In genomic region chr5:126281057-126281728, GRCm38 (mm10) we compare ENCODE assay signal across 16 mouse cellular contexts.
DNase-seq lines count a peak whose midpoint lies in the region; ATAC-seq and TF ChIP-seq lines count a peak whose summit lies in the region.
"Had no signal": no experiment of that assay in that cellular context is flagged by ENCODE, and none has a peak within 500 bp of the region (broad histone marks: within the 10 kb centered on the region; RNA-seq: fewer than 3 reads in every experiment).

No protein-coding gene starts in this region.

- no peaks in the 10 kb centered on the region for H3K27me3 ChIP-seq in hindbrain, postnatal 0 days (ENCODE audit: insufficient read depth, low read length)
- no peaks in the 10 kb centered on the region for H3K27me3 ChIP-seq in hindbrain, embryonic 13.5 days
- H3K27me3 ChIP-seq in midbrain, embryonic 15.5 days (replicated peaks): peaks cover 7% of the 10 kb centered on the region
- H3K27me3 ChIP-seq: CH12.LX; embryonic facial prominence, embryonic 12.5 days had no signal

- H3K4me2 ChIP-seq in hindbrain, postnatal 0 days (ENCODE audit: low read depth, low read length): no peak overlapping the region
- H3K4me2 ChIP-seq in hindbrain, embryonic 13.5 days: no peak overlapping the region
- H3K4me2 ChIP-seq in midbrain, embryonic 15.5 days: peak overlapping the region; percentile 8; the same call in 1 of the 2 replicates
- H3K4me2 ChIP-seq: embryonic facial prominence, embryonic 12.5 days; heart, embryonic 15.5 days had no signal

- H3K4me1 ChIP-seq in hindbrain, postnatal 0 days (ENCODE audit: insufficient read depth, low read length): no peaks in the 10 kb centered on the region; the same call in 1 of the 2 replicates
- peaks cover 8% of the 10 kb centered on the region for H3K4me1 ChIP-seq in hindbrain, embryonic 13.5 days (replicated peaks)
- peaks cover 8% of the 10 kb centered on the region for H3K4me1 ChIP-seq in midbrain, embryonic 15.5 days
- H3K4me1 ChIP-seq: heart, embryonic 15.5 days had no signal

- 21% methylated on average over 10 of the region's 10 CpGs for WGBS in hindbrain, postnatal 0 days
- WGBS in hindbrain, embryonic 13.5 days: 21% methylated on average over 10 of the region's 10 CpGs
- WGBS in midbrain, embryonic 15.5 days: 19% methylated on average over 10 of the region's 10 CpGs

- no peak overlapping the region for H3K27ac ChIP-seq in hindbrain, postnatal 0 days
- no peak overlapping the region for H3K27ac ChIP-seq in hindbrain, embryonic 13.5 days
- H3K27ac ChIP-seq in midbrain, embryonic 15.5 days: no peak overlapping the region
- H3K27ac ChIP-seq: embryonic facial prominence, embryonic 12.5 days; heart, embryonic 15.5 days had no signal

- ATAC-seq in hindbrain, postnatal 0 days: no peak
- ATAC-seq in hindbrain, embryonic 13.5 days (ENCODE audit: low FRiP score): no peak
- ATAC-seq in midbrain, embryonic 15.5 days (replicated peaks): no peak
- ATAC-seq: inflammation-experienced regulatory T-cells, adult 6 months had no signal

- H3K36me3 ChIP-seq in hindbrain, postnatal 0 days (ENCODE audit: insufficient read depth, low read length): no peaks in the 10 kb centered on the region
- H3K36me3 ChIP-seq in hindbrain, embryonic 13.5 days: no peaks in the 10 kb centered on the region
- no peaks in the 10 kb centered on the region for H3K36me3 ChIP-seq in midbrain, embryonic 15.5 days (replicated peaks)
- H3K36me3 ChIP-seq: embryonic facial prominence, embryonic 12.5 days; heart, embryonic 15.5 days had no signal

- TF ChIP-seq CTCF in hindbrain, postnatal 0 days (IDR thresholded peaks at IDR 0.05; ENCODE audit: low read depth): no peak

- no peak overlapping the region for H3K9ac ChIP-seq in hindbrain, postnatal 0 days (replicated peaks; ENCODE audit: low read length)
- no peak overlapping the region for H3K9ac ChIP-seq in hindbrain, embryonic 13.5 days
- no peak overlapping the region for H3K9ac ChIP-seq in midbrain, embryonic 15.5 days
- H3K9ac ChIP-seq: embryonic facial prominence, embryonic 12.5 days; heart, embryonic 15.5 days had no signal

- intact Hi-C loops in heart, postnatal 36 days (cut with DNase I): no loop called here

- peak; percentile 14 for DNase-seq in hindbrain, postnatal 0 days (ENCODE audit: low spot score)
- DNase-seq in brain, adult 2 months (ENCODE audit: low read depth, low spot score): peak; percentile 16
- peak; percentile 19 for DNase-seq in embryo, embryonic 11 days
- no peak for DNase-seq in kidney, adult 8-10 months
- no peak for DNase-seq in heart, postnatal 36 days
- DNase-seq: cerebellum, adult 9-10 months; kidney, postnatal 10 days; layer of hippocampus, adult 9-11 months; lung, postnatal 4 days had no signal

- H3K4me3 ChIP-seq in hindbrain, postnatal 0 days (ENCODE audit: low read length): no peak overlapping the region
- H3K4me3 ChIP-seq in hindbrain, embryonic 13.5 days: no peak overlapping the region
- H3K4me3 ChIP-seq in midbrain, embryonic 15.5 days: no peak overlapping the region
- H3K4me3 ChIP-seq: embryonic facial prominence, embryonic 12.5 days; heart, embryonic 15.5 days; myocyte had no signal

- H3K9me3 ChIP-seq in hindbrain, postnatal 0 days (ENCODE audit: low read length): no peaks in the 10 kb centered on the region
- no peaks in the 10 kb centered on the region for H3K9me3 ChIP-seq in hindbrain, embryonic 13.5 days
- H3K9me3 ChIP-seq in midbrain, embryonic 15.5 days: no peaks in the 10 kb centered on the region
- H3K9me3 ChIP-seq: embryonic facial prominence, embryonic 12.5 days; heart, embryonic 15.5 days had no signal

Comparison
In these comparisons a context has a peak if more than half of its experiments do, and no peak if none do; other contexts are left out.
1. DNase-seq: peak in hindbrain, postnatal 0 days (single experiment), brain, adult 2 months (single experiment) and embryo, embryonic 11 days (single experiment); none in kidney, adult 8-10 months (0 of 2) and heart, postnatal 36 days (0 of 2).